Mouse (Mus musculus) myocyte (in vitro differentiated cells): ENCODE results near the gene Cltb. TPM values are rescaled to one million over a fixed set of nuclear protein-coding genes. Genes with fewer than 3 reads are reported as not detected.

ENCODE experiments used
- H3K27me3 ChIP-seq: one replicate; pipeline ENCODE4 v1.6.1; 2011; ENCODE audit not compliant: control insufficient read depth, insufficient read depth, insufficient read length
- H3K36me3 ChIP-seq: one replicate; pipeline ENCODE4 v1.6.1; 2011; ENCODE audit not compliant: control insufficient read depth, insufficient read depth
- H3K4me2 ChIP-seq: one replicate; pipeline ENCODE4 v1.6.1; 2011; ENCODE audit warnings: low read depth, control low read depth
- H3K4me3 ChIP-seq: one replicate; pipeline ENCODE4 v1.5.1; 2011; ENCODE audit warnings: mild to moderate bottlenecking, control low read depth, moderate library complexity
- H3K79me2 ChIP-seq: one replicate; pipeline ENCODE4 v1.6.1; 2011; ENCODE audit not compliant: control insufficient read depth, insufficient read depth
- H3ac ChIP-seq: one replicate; pipeline ENCODE4 v1.6.1; 2011; ENCODE audit not compliant: control insufficient read depth, insufficient read length
- CEBPB ChIP-seq: IDR thresholded peaks from 2 replicates; pipeline ENCODE4 v1.6.1; 2011; ENCODE audit warnings: mild to moderate bottlenecking, moderate library complexity; ENCODE audit not compliant: poor library complexity, insufficient read depth, severe bottlenecking
- E2F4 ChIP-seq: IDR thresholded peaks from one replicate; pipeline ENCODE4 v1.6.1; 2011; ENCODE audit warnings: mild to moderate bottlenecking, control low read depth, moderate library complexity; ENCODE audit not compliant: insufficient read depth
- MAX ChIP-seq: IDR thresholded peaks from one replicate; pipeline ENCODE4 v1.6.1; 2011; ENCODE audit warnings: low read depth, mild to moderate bottlenecking, control low read depth
- MYOD1 ChIP-seq, 3 experiments: IDR thresholded peaks; one replicate each; pipeline ENCODE4 v1.6.1; 2011; ENCODE audit warnings: control low read depth in 2 of 3, low read depth in 2 of 3, mild to moderate bottlenecking in 2 of 3, moderate library complexity in 1 of 3; ENCODE audit not compliant: insufficient read length in 2 of 3, control insufficient read depth in 1 of 3
- MYOG ChIP-seq, 3 experiments: IDR thresholded peaks; one replicate each; pipeline ENCODE4 v1.6.1; 2011; ENCODE audit warnings: control low read depth in 2 of 3, low read depth in 2 of 3, mild to moderate bottlenecking in 2 of 3; ENCODE audit not compliant: insufficient read length in 2 of 3, control insufficient read depth in 1 of 3, insufficient read depth in 1 of 3
- POLR2A ChIP-seq: IDR thresholded peaks from one replicate; pipeline ENCODE4 v1.6.1; 2011; ENCODE audit warnings: low read depth, mild to moderate bottlenecking, control low read depth, moderate library complexity; ENCODE audit not compliant: insufficient read length
- POLR2AphosphoS2 ChIP-seq: IDR thresholded peaks from one replicate; pipeline ENCODE4 v1.6.1; 2011; ENCODE audit warnings: low read depth, control low read depth; ENCODE audit not compliant: insufficient read length
- REST ChIP-seq: IDR thresholded peaks from one replicate; pipeline ENCODE4 v1.6.1; 2011; ENCODE audit warnings: mild to moderate bottlenecking, control low read depth, moderate library complexity; ENCODE audit not compliant: insufficient read depth, insufficient read length
- SRF ChIP-seq: IDR thresholded peaks from one replicate; pipeline ENCODE4 v1.6.1; 2011; ENCODE audit warnings: low read depth; ENCODE audit not compliant: control insufficient read depth, insufficient read length
- TCF12 ChIP-seq: IDR thresholded peaks from one replicate; pipeline ENCODE4 v1.6.1; 2011; ENCODE audit warnings: mild to moderate bottlenecking, control low read depth; ENCODE audit not compliant: poor library complexity, insufficient read depth, severe bottlenecking
- TCF3 ChIP-seq: IDR thresholded peaks from one replicate; pipeline ENCODE4 v1.6.1; 2011; ENCODE audit warnings: low read depth, control low read depth; ENCODE audit not compliant: insufficient read length
- USF1 ChIP-seq: IDR thresholded peaks from one replicate; pipeline ENCODE4 v1.6.1; 2011; ENCODE audit warnings: low read depth, mild to moderate bottlenecking, control low read depth, moderate library complexity
- polyA plus RNA-seq: library from polyadenylated mRNA; unstranded; fragments of >200 nt; fragmentation: generic; extraction: Trizol; gene quantifications from one replicate; pipeline ENCODE4 v1.2.1, GENCODE M21; 2012; ENCODE audit warnings: missing spikeins

Cltb gene
- polyA plus RNA-seq, 1 experiment = 43.0 TPM

- Histone ChIP-seq H3K79me2 (no peaks in the 10 kb centered on the region), H3K4me3 (no peak overlapping the region), H3ac (no peak overlapping the region), H3K36me3 (peaks cover 20% of the 10 kb centered on the region), H3K27me3 (no peaks in the 10 kb centered on the region), H3K4me2 (no peak overlapping the region)
- no peak for TF ChIP-seq MYOG (IDR thresholded peaks at IDR 0.05; ENCODE audit: control insufficient read depth in 1 of 3, insufficient read depth in 1 of 3, insufficient read length in 2 of 3, low read depth in 2 of 3)
- TF ChIP-seq TCF12 = no peak
- no peak for TF ChIP-seq CEBPB
- no peak for TF ChIP-seq POLR2AphosphoS2
- TF ChIP-seq TCF3 = no peak
- TF ChIP-seq SRF = no peak
- no peak for TF ChIP-seq MYOD1 (IDR thresholded peaks at IDR 0.05; ENCODE audit: control insufficient read depth in 1 of 3, insufficient read length in 2 of 3, low read depth in 2 of 3)
- no peak for TF ChIP-seq POLR2A
- no peak for TF ChIP-seq USF1
- TF ChIP-seq MAX = no peak
- TF ChIP-seq E2F4 = no peak
- TF ChIP-seq REST = no peak
Measured at GRCm38 (mm10) chr13:54582860-54583259, 28.3 kb downstream of the Cltb start.

GRCm38 (mm10) chr13:54582126-54582525 is 29.0 kb downstream of the Cltb start:
- TF ChIP-seq CEBPB (no peak), SRF (no peak), USF1 (no peak), POLR2A (no peak), MYOD1 (IDR thresholded peaks at IDR 0.05; ENCODE audit: control insufficient read depth in 1 of 3, insufficient read length in 2 of 3, low read depth in 2 of 3) (no peak), POLR2AphosphoS2 (no peak), REST (no peak), MAX (no peak), TCF12 (no peak), TCF3 (no peak), MYOG (IDR thresholded peaks at IDR 0.05; ENCODE audit: control insufficient read depth in 1 of 3, insufficient read depth in 1 of 3, insufficient read length in 2 of 3, low read depth in 2 of 3) (no peak), E2F4 (no peak)
- Histone ChIP-seq H3K4me2 (no peak overlapping the region), H3K27me3 (no peaks in the 10 kb centered on the region), H3ac (no peak overlapping the region), H3K4me3 (no peak overlapping the region), H3K79me2 (no peaks in the 10 kb centered on the region), H3K36me3 (peaks cover 13% of the 10 kb centered on the region)

GRCm38 (mm10) chr13:54581385-54581784 is 29.8 kb downstream of the Cltb start:
- peaks cover 3% of the 10 kb centered on the region for H3K79me2 ChIP-seq
- no peak for TF ChIP-seq MYOD1 (IDR thresholded peaks at IDR 0.05; ENCODE audit: control insufficient read depth in 1 of 3, insufficient read length in 2 of 3, low read depth in 2 of 3)
- no peak for TF ChIP-seq TCF12
- TF ChIP-seq MYOG (IDR thresholded peaks at IDR 0.05; ENCODE audit: control insufficient read depth in 1 of 3, insufficient read depth in 1 of 3, insufficient read length in 2 of 3, low read depth in 2 of 3) = no peak
- no peak overlapping the region for H3ac ChIP-seq
- no peaks in the 10 kb centered on the region for H3K27me3 ChIP-seq
- H3K4me2 ChIP-seq = no peak overlapping the region
- H3K4me3 ChIP-seq = no peak overlapping the region
- H3K36me3 ChIP-seq = peaks cover 8% of the 10 kb centered on the region

GRCm38 (mm10) chr13:54577652-54578507 is 33.3 kb downstream of the Cltb start:
- peak; percentile 14 for TF ChIP-seq POLR2A
- no peak for TF ChIP-seq MAX
- Histone ChIP-seq H3K36me3 (peaks cover 4% of the 10 kb centered on the region), H3K4me3 (no peak overlapping the region)

GRCm38 (mm10) chr13:54575489-54575888 is 35.7 kb downstream of the Cltb start:
- H3K4me3 ChIP-seq = peak overlapping the region; percentile 51
- no peaks in the 10 kb centered on the region for H3K36me3 ChIP-seq
- peak overlapping the region; percentile 94 for H3K4me2 ChIP-seq
- H3ac ChIP-seq = peak overlapping the region; percentile 62
- H3K79me2 ChIP-seq = peaks cover 14% of the 10 kb centered on the region
- TF ChIP-seq TCF12 (no peak), CEBPB (no peak), TCF3 (no peak), REST (no peak), E2F4 (no peak), MYOG (IDR thresholded peaks at IDR 0.05; ENCODE audit: control insufficient read depth in 1 of 3, insufficient read depth in 1 of 3, insufficient read length in 2 of 3, low read depth in 2 of 3) (no peak), SRF (no peak), MAX (no peak), POLR2AphosphoS2 (no peak)
- no peaks in the 10 kb centered on the region for H3K27me3 ChIP-seq

More at GRCm38 (mm10) chr13:54577652-54578507, 33.3 kb downstream of the Cltb start:
- Histone ChIP-seq H3K4me2 (no peak overlapping the region), H3ac (no peak overlapping the region), H3K27me3 (no peaks in the 10 kb centered on the region), H3K79me2 (peaks cover 14% of the 10 kb centered on the region)
